Mouse (Mus musculus) left cerebral cortex, adult 2 months (tissue): ENCODE measurements around the gene Rnf223. TPM values are rescaled to one million over a fixed set of nuclear protein-coding genes. Genes with fewer than 3 reads are reported as not detected.

Source experiments
- DNase-seq, 2 experiments: peaks; one replicate each; pipeline ENCODE4 v3.0.0; 2021 to 2022; ENCODE audit warnings: low spot score in 2 of 2, mixed read lengths in 1 of 2; ENCODE audit errors: extremely low spot score in 1 of 2
- H3K27ac ChIP-seq: fragments of 200-600 bp; 2 replicates; pipeline ENCODE4 v1.8.1; 2022
- H3K4me3 ChIP-seq: fragments of 200-600 bp; 2 replicates; pipeline ENCODE4 v1.8.1; 2022
- CTCF ChIP-seq: fragments of 200-600 bp; IDR thresholded peaks from 2 replicates; pipeline ENCODE4 v1.8.1; 2022; ENCODE audit warnings: antibody characterized with exemption, mild to moderate bottlenecking, moderate library complexity
- intact Hi-C: fragments of 180-260 bp; cut with DNase I; formaldehyde crosslinking; loops from one replicate; pipeline ENCODE4 v1.15.1; 2025
- long read RNA-seq, 2 experiments: library from polyadenylated mRNA; stranded (forward); transcript quantifications; one replicate each; pipeline ENCODE4 v2.0.0; 2021; ENCODE audit warnings: borderline mapping rate in 2 of 2
- total RNA-seq, 2 experiments: library from RNA; stranded (reverse); gene quantifications; 2 replicates each; pipeline ENCODE4 v1.2.3; 2021

Gene Rnf223
- total RNA-seq = 1 to 10 TPM in 1 of 2 experiments, under 1 TPM in 1; 0.95 to 1.3 TPM
- long read RNA-seq, experiment 1 = 0 reads
- long read RNA-seq, experiment 2 = 0 reads

GRCm38 (mm10) chr4:156130436-156130835 lies at the start of gene Rnf223:
Gene Rnf223 (plus strand): TSS chr4:156130513.
- no peak for DNase-seq
- Histone ChIP-seq H3K4me3 (no peak within 1 kb of the TSS), H3K27ac (no peak within 1 kb of the TSS)
- intact Hi-C loops = no loop called here
- no peak for TF ChIP-seq CTCF

- no peak for DNase-seq
- TF ChIP-seq CTCF = no peak
- intact Hi-C loops = no loop called here
- Histone ChIP-seq H3K27ac (no peak overlapping the region), H3K4me3 (no peak overlapping the region)
These were observed 47.6 kb upstream of the Rnf223 start for GRCm38 (mm10) chr4:156082621-156083234.

- intact Hi-C loops = no loop called here
- Histone ChIP-seq H3K27ac (no peak overlapping the region), H3K4me3 (no peak overlapping the region)
- no peak for DNase-seq
- no peak for TF ChIP-seq CTCF
These were observed 47.0 kb upstream of the Rnf223 start for GRCm38 (mm10) chr4:156083348-156083747.

GRCm38 (mm10) chr4:156084096-156084879 lies 46.0 kb upstream of the Rnf223 start:
- Histone ChIP-seq H3K27ac (no peak overlapping the region), H3K4me3 (no peak overlapping the region)
- no peak for TF ChIP-seq CTCF
- intact Hi-C loops = no loop called here
- DNase-seq = no peak

- intact Hi-C loops = no loop called here
- no peak for DNase-seq
- no peak for TF ChIP-seq CTCF
- Histone ChIP-seq H3K27ac (no peak overlapping the region), H3K4me3 (no peak overlapping the region)
These were observed 45.1 kb upstream of the Rnf223 start for GRCm38 (mm10) chr4:156085256-156085655.

- DNase-seq = no peak
- H3K4me3 ChIP-seq = no peak overlapping the region
- no peak overlapping the region for H3K27ac ChIP-seq
- intact Hi-C loops = no loop called here
- no peak for TF ChIP-seq CTCF
These were observed 42.8 kb upstream of the Rnf223 start for GRCm38 (mm10) chr4:156087398-156088087.

- Histone ChIP-seq H3K4me3 (no peak overlapping the region), H3K27ac (no peak overlapping the region)
- no peak for TF ChIP-seq CTCF
- DNase-seq = no peak
- intact Hi-C loops = no loop called here
These were observed 39.1 kb upstream of the Rnf223 start for GRCm38 (mm10) chr4:156091236-156091635.

- DNase-seq = no peak
- H3K27ac ChIP-seq = no peak overlapping the region
- no peak overlapping the region for H3K4me3 ChIP-seq
- intact Hi-C loops = no loop called here
- no peak for TF ChIP-seq CTCF
These were observed 37.5 kb upstream of the Rnf223 start for GRCm38 (mm10) chr4:156092765-156093164.

GRCm38 (mm10) chr4:156093758-156094157 lies 36.6 kb upstream of the Rnf223 start:
- intact Hi-C loops = no loop called here
- Histone ChIP-seq H3K4me3 (no peak overlapping the region), H3K27ac (no peak overlapping the region)
- no peak for DNase-seq
- TF ChIP-seq CTCF = no peak

- Histone ChIP-seq H3K4me3 (no peak overlapping the region), H3K27ac (no peak overlapping the region)
- no peak for TF ChIP-seq CTCF
- no peak for DNase-seq
- intact Hi-C loops = no loop called here
These were observed 34.1 kb upstream of the Rnf223 start for GRCm38 (mm10) chr4:156096191-156096590.

- TF ChIP-seq CTCF = no peak
- intact Hi-C loops = no loop called here
- Histone ChIP-seq H3K4me3 (no peak overlapping the region), H3K27ac (no peak overlapping the region)
- no peak for DNase-seq
These were observed 32.4 kb upstream of the Rnf223 start for GRCm38 (mm10) chr4:156097770-156098366.

GRCm38 (mm10) chr4:156099427-156099826 lies 30.9 kb upstream of the Rnf223 start:
- intact Hi-C loops = no loop called here
- Histone ChIP-seq H3K27ac (no peak overlapping the region), H3K4me3 (no peak overlapping the region)
- TF ChIP-seq CTCF = no peak
- DNase-seq = no peak
